Mouse (Mus musculus) splenic B cell, adult 2 months (primary cell): ENCODE data around the gene Gm3476.
"Not testable (repeated sequence)": the region's sequence is repeated elsewhere in the genome, so short reads cannot be mapped to it uniquely, and the experiment has no call there.

Experiments used
- DNase-seq: peaks from one replicate; pipeline ENCODE4 v3.0.0-alpha.2; 2011; ENCODE audit warnings: low read depth, low spot score
- H3K27me3 ChIP-seq: 2 replicates; pipeline ENCODE4 v1.6.1; 2012; ENCODE audit warnings: mild to moderate bottlenecking, low read length, moderate library complexity, mixed read lengths; ENCODE audit not compliant: control insufficient read depth, poor library complexity, insufficient read depth, severe bottlenecking
- H3K36me3 ChIP-seq: 2 replicates; pipeline ENCODE4 v1.6.1; 2012; ENCODE audit warnings: mild to moderate bottlenecking, low read length, moderate library complexity, mixed read lengths; ENCODE audit not compliant: control insufficient read depth, poor library complexity, insufficient read depth, severe bottlenecking

Gm3476 gene

GRCm38 (mm10) chr14:6125707-6126106, at the start of gene Gm3476:
Gm3476 (minus strand) TSS chr14:6125807.
- H3K27me3 ChIP-seq, DNase-seq, H3K36me3 ChIP-seq: not testable (repeated sequence)

- DNase-seq, H3K36me3 ChIP-seq, H3K27me3 ChIP-seq: not testable (repeated sequence)
Observed at GRCm38 (mm10) chr14:6163538-6163937, 37.9 kb upstream of the Gm3476 start.

DNA sequence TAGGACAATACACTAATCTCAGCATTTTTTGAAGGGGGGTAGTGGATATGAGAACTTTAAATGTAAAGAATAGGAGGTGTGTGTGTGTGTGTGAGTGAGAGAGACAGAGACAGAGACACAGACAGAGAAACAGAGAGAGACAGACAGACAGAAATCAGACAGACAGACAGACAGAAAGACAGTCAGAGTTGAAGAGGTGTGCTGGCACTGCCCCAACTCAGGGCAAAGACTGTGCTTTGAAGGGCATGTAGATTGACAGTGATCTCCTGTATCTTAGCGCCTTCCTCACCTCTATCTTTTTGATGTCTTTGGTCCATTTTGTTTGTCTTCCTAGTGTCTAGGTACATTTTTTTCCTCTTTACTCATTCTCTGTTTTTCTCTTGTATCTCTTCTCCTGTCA, 35.5 kb upstream of the Gm3476 start:
- not testable (repeated sequence) for H3K36me3 ChIP-seq, H3K27me3 ChIP-seq, DNase-seq

GRCm38 (mm10) chr14:6108272-6108925, 17.2 kb downstream of the Gm3476 start, which contains the start of gene Gm3468:
Gm3468 (minus strand) TSS chr14:6108665.
- H3K27me3 ChIP-seq, H3K36me3 ChIP-seq: not testable (repeated sequence)
- peak; percentile 0 for DNase-seq

DNA sequence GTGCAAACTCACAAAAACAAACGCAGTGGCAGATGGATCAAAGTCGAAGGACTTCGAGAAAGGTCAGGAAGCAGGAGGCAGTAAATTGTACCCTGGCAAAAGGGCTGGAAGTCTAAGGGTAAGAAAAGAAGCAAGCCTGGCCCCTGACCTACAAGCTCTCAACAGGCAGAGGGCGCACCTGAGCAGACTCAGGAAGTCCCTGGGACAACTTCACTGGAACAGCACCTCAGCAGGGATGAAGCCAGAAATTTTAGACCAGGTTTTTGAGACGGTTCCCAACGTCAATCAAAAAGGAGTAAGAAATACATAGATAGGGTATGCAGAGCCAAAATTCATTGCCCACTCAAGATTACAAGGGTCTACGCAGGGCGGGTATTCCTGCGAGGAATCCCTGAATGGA, 18.1 kb downstream of the Gm3476 start:
- H3K36me3 ChIP-seq, DNase-seq: not testable (repeated sequence)

DNA sequence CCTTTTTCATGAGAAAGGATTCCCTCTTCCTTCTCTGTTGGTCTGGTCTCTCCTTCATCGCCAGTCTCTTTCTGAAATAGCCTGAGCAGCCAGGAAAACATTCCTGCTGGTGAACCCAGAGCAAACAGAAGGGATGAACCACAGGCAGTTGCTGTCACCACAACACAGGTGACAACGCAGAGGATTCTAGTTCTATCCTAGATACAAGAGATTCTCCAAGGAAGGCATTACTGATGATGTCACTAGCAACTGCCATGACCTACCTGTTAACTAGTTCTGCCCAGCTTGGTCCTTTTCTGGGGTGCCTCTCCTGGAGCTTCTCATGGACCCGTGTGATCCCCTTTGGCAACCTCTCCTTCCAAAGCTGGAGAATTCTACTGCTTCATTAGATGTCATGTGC, 31.8 kb downstream of the Gm3476 start, which contains the start of gene Gm8206:
Gene Gm8206, minus strand, starts transcription at position 101 of the 400 bp plus-strand sequence.
- not testable (repeated sequence) for DNase-seq, H3K27me3 ChIP-seq, H3K36me3 ChIP-seq

More for the DNA sequence above, 18.1 kb downstream of the Gm3476 start:
- H3K27me3 ChIP-seq = not testable (repeated sequence)

DNA sequence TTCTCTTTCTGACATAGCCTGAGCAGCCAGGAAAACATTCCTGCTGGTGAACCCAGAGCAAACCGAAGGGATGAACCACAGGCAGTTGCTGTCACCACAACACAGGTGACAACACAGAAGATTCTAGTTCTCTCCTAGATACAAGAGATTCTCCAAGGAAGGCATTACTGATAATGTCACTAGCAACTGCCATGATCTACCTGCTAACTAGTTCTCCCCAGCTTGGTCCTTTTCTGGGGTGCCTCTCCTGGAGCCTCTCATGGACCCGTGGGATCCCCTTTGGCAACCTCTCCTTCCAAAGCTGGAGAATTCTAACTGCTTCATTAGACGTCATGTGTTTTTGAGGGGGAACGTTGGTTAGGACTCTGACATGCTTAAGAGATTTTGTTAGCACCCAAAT, 67.4 kb downstream of the Gm3476 start, which contains the start of gene Gm6337:
Gene Gm6337, minus strand, starts transcription at position 101 of the 400 bp plus-strand sequence.
- H3K27me3 ChIP-seq, H3K36me3 ChIP-seq, DNase-seq: not testable (repeated sequence)
